10 mouse cellular contexts compared by ENCODE assay signal in the genomic region with DNA sequence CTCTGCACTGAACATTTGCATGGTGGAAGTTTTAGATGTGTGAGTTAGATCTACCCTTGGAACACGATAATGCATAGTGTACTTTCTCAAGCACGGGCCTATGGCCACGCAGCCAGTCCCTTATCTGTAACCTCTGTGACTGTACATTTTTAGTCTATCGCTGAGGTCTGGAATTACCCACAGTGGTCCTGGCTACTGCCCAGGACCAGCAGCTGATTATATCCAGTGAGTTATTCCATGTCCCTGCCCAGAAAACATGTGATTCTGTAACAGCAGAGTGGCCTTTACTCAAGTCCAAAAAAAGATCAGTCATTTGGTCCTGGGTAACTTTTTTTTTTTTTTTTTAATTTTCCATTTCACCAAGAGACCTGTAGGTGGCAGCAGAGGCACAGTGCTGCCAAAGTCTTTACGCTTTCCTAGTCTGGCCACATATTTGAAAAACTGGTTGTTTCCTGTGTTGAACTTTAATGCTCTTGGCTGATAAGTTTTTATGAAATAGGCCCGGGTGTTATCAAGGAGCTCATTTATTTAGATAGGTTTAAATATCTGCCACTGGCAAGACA.
A peak's percentile ranks its signal among the peaks of the same experiment; 100 is the strongest.
DNase-seq lines count a peak whose midpoint lies in the region; ATAC-seq and TF ChIP-seq lines count a peak whose summit lies in the region.
"Had no signal": no experiment of that assay in that cellular context is flagged by ENCODE, and none has a peak within 500 bp of the region (broad histone marks: within the 10 kb centered on the region; RNA-seq: fewer than 3 reads in every experiment).

No protein-coding gene starts in this region.

- no peak for TF ChIP-seq POLR2A in cortical plate, adult 2 months (IDR thresholded peaks at IDR 0.05; ENCODE audit: extremely low read depth, insufficient read depth, low read length)

- H3K9ac ChIP-seq in heart, embryonic 15.5 days, result no peak overlapping the region
- no peak overlapping the region for H3K9ac ChIP-seq in liver, embryonic 12.5 days
- H3K9ac ChIP-seq: embryonic facial prominence, embryonic 13.5 days; neural tube, embryonic 13.5 days had no signal

- H3K4me3 ChIP-seq in left cerebral cortex, adult 2 months, result no peak overlapping the region
- no peak overlapping the region for H3K4me3 ChIP-seq in cortical plate, adult 2 months (ENCODE audit: insufficient read depth, low read length)
- H3K4me3 ChIP-seq in heart, embryonic 15.5 days, result no peak overlapping the region
- no peak overlapping the region for H3K4me3 ChIP-seq in liver, embryonic 12.5 days
- H3K4me3 ChIP-seq: embryonic facial prominence, embryonic 13.5 days; neural tube, embryonic 13.5 days had no signal

- H3K27ac ChIP-seq in left cerebral cortex, adult 2 months, result no peak overlapping the region
- no peak overlapping the region for H3K27ac ChIP-seq in cortical plate, adult 2 months (ENCODE audit: insufficient read depth, low read length)
- peak overlapping the region; percentile 84 for H3K27ac ChIP-seq in heart, embryonic 15.5 days
- no peak overlapping the region for H3K27ac ChIP-seq in liver, embryonic 12.5 days
- H3K27ac ChIP-seq: embryonic facial prominence, embryonic 13.5 days; neural tube, embryonic 13.5 days had no signal

- peak; percentile 92 for ATAC-seq in heart, embryonic 15.5 days (replicated peaks; ENCODE audit: insufficient number of reproducible peaks, insufficient read depth, low FRiP score, low read depth)
- ATAC-seq in liver, embryonic 12.5 days, result peak; percentile 71
- ATAC-seq in monocyte, adult 5-6 weeks (replicated peaks; ENCODE audit: insufficient number of reproducible peaks, low FRiP score, low TSS enrichment, poor library complexity, severe bottlenecking), result no peak

- whole genome bisulfite sequencing in heart, embryonic 15.5 days, result 14% methylated on average over 6 of the region's 6 CpGs
- WGBS in liver, embryonic 12.5 days (ENCODE audit: insufficient replicate concordance), result 16% methylated on average over 6 of the region's 6 CpGs

- peaks cover 1% of the 10 kb centered on the region; the same call in 1 of the 2 replicates for H3K4me1 ChIP-seq in cortical plate, adult 2 months (ENCODE audit: control insufficient read depth, insufficient read depth, low read length)
- H3K4me1 ChIP-seq in heart, embryonic 15.5 days (replicated peaks), result peaks cover 27% of the 10 kb centered on the region
- H3K4me1 ChIP-seq in liver, embryonic 12.5 days, result peaks cover 12% of the 10 kb centered on the region
- H3K4me1 ChIP-seq: embryonic facial prominence, embryonic 13.5 days had no signal

- H3K9me3 ChIP-seq in heart, embryonic 15.5 days (replicated peaks), result no peaks in the 10 kb centered on the region
- no peaks in the 10 kb centered on the region for H3K9me3 ChIP-seq in liver, embryonic 12.5 days (replicated peaks)
- H3K9me3 ChIP-seq: embryonic facial prominence, embryonic 13.5 days; neural tube, embryonic 13.5 days had no signal

- no peak for DNase-seq in left cerebral cortex, adult 2 months (ENCODE audit: extremely low spot score in 1 of 2, low spot score in 2 of 2)
- DNase-seq in left cerebral cortex, postnatal 36 days (ENCODE audit: low spot score in 2 of 2), result no peak
- peak; percentile 8 for DNase-seq in MN1 (ENCODE audit: low spot score)
- DNase-seq in splenic B cell, adult 2 months (ENCODE audit: low read depth, low spot score), result peak; percentile 69

- H3K4me2 ChIP-seq in heart, embryonic 15.5 days, result no peak overlapping the region
- no peak overlapping the region; the same call in 1 of the 2 replicates for H3K4me2 ChIP-seq in liver, embryonic 12.5 days
- H3K4me2 ChIP-seq: embryonic facial prominence, embryonic 13.5 days; neural tube, embryonic 13.5 days had no signal

- peak; percentile 95 for TF ChIP-seq CTCF in left cerebral cortex, adult 2 months (IDR thresholded peaks at IDR 0.05)
- peak; percentile 69 for TF ChIP-seq CTCF in cortical plate, adult 2 months (IDR thresholded peaks at IDR 0.05; ENCODE audit: extremely low read depth, insufficient read depth, low read length)

- peaks cover 11% of the 10 kb centered on the region for H3K36me3 ChIP-seq in heart, embryonic 15.5 days
- peaks cover 26% of the 10 kb centered on the region for H3K36me3 ChIP-seq in liver, embryonic 12.5 days
- H3K36me3 ChIP-seq in splenic B cell, adult 2 months (ENCODE audit: control insufficient read depth, insufficient read depth, low read length, poor library complexity, severe bottlenecking), result peaks cover 4% of the 10 kb centered on the region

- intact Hi-C loops in left cerebral cortex, adult 2 months (cut with DNase I), result loop anchor here (2.0 to 5.0 kb wide), 4 partner anchors 131 to 1032 kb away; no protein-coding TSS in a partner anchor
- intact Hi-C loops in left cerebral cortex, postnatal 36 days (cut with DNase I), result loop anchor here (5.0 to 10.0 kb wide), 2 partner anchors 134 to 1034 kb away; no protein-coding TSS in a partner anchor

- H3K27me3 ChIP-seq in heart, embryonic 15.5 days, result no peaks in the 10 kb centered on the region
- H3K27me3 ChIP-seq in liver, embryonic 12.5 days (replicated peaks), result no peaks in the 10 kb centered on the region
- no peaks in the 10 kb centered on the region for H3K27me3 ChIP-seq in splenic B cell, adult 2 months (ENCODE audit: control insufficient read depth, insufficient read depth, low read length, poor library complexity, severe bottlenecking)
- H3K27me3 ChIP-seq: embryonic facial prominence, embryonic 13.5 days; neural tube, embryonic 13.5 days had no signal

Comparison
In these comparisons a context has a peak if more than half of its experiments do, and no peak if none do; other contexts are left out.
1. DNase-seq: peak in MN1 (single experiment) and splenic B cell, adult 2 months (single experiment); none in left cerebral cortex, adult 2 months (0 of 2) and left cerebral cortex, postnatal 36 days (0 of 2).